Mouse (Mus musculus) C2C12 (cell line): ENCODE results near the gene Car9. TPM values are rescaled to one million over a fixed set of nuclear protein-coding genes. Genes with fewer than 3 reads are reported as not detected.

Source experiments
- H3K27me3 ChIP-seq: one replicate; pipeline ENCODE4 v1.6.1; 2011; ENCODE audit not compliant: control insufficient read depth, insufficient read depth, insufficient read length
- H3K36me3 ChIP-seq: one replicate; pipeline ENCODE4 v1.6.1; 2011; ENCODE audit not compliant: control insufficient read depth, insufficient read depth
- H3K4me3 ChIP-seq: one replicate; pipeline ENCODE4 v1.5.1; 2011; ENCODE audit warnings: mild to moderate bottlenecking, control low read depth; ENCODE audit not compliant: poor library complexity, insufficient read depth, severe bottlenecking
- H3K79me2 ChIP-seq: one replicate; pipeline ENCODE4 v1.6.1; 2011; ENCODE audit not compliant: control insufficient read depth, insufficient read depth
- H3K79me3 ChIP-seq: one replicate; pipeline ENCODE4 v1.6.1; 2011; ENCODE audit warnings: low read depth, control low read depth
- H3ac ChIP-seq: one replicate; pipeline ENCODE3; 2011; ENCODE audit warnings: low read depth; ENCODE audit not compliant: control insufficient read depth, insufficient read length
- CEBPB ChIP-seq: IDR thresholded peaks from one replicate; pipeline ENCODE4 v1.6.1; 2011; ENCODE audit warnings: low read depth, mild to moderate bottlenecking, control low read depth, moderate library complexity
- CTCF ChIP-seq: IDR thresholded peaks from one replicate; pipeline ENCODE4 v1.5.1; 2011; ENCODE audit not compliant: control insufficient read depth, insufficient read depth, insufficient read length
- FOSL1 ChIP-seq: IDR thresholded peaks from one replicate; pipeline ENCODE4 v1.8.0; 2011; ENCODE audit warnings: mild to moderate bottlenecking, low read length; ENCODE audit not compliant: poor library complexity, insufficient read depth, severe bottlenecking
- MAX ChIP-seq: IDR thresholded peaks from one replicate; pipeline ENCODE4 v1.6.1; 2011; ENCODE audit warnings: mild to moderate bottlenecking, control low read depth
- MYOD1 ChIP-seq: IDR thresholded peaks from one replicate; pipeline ENCODE4 v1.6.1; 2011; ENCODE audit warnings: low read depth; ENCODE audit not compliant: control insufficient read depth, insufficient read length
- MYOG ChIP-seq: IDR thresholded peaks from one replicate; pipeline ENCODE4 v1.6.1; 2011; ENCODE audit not compliant: control insufficient read depth, insufficient read length; ENCODE audit errors: extremely low read depth
- USF1 ChIP-seq: IDR thresholded peaks from one replicate; pipeline ENCODE4 v1.6.1; 2011; ENCODE audit warnings: low read depth, mild to moderate bottlenecking, control low read depth, moderate library complexity
- polyA plus RNA-seq: library from polyadenylated mRNA; unstranded; fragments of >200 nt; fragmentation: generic; extraction: Trizol; gene quantifications from one replicate; pipeline ENCODE4 v1.2.1, GENCODE M21; 2012; ENCODE audit warnings: missing spikeins

The Car9 gene
- polyA plus RNA-seq, 1 experiment, result 0.67 TPM

DNA sequence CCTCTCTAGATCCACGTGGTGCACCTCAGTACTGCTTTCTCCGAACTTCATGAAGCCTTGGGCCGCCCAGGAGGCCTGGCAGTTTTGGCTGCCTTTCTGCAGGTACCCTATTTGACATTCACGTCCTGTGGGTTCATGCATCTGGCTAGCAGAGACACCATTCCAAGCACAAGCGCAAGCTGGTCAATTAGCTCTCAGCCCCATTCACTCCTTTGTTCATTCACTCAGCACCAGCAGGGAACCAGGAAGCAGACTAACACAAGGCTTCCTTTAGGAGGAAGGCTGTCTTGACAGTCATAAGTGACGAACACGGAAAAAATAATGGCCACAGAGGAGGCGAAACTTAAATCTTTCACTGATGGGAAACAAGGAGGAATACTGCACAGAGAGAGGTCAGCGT, 2.3 kb downstream of the Car9 start:
- Histone ChIP-seq H3K79me2 (no peaks in the 10 kb centered on the region), H3K79me3 (no peaks in the 10 kb centered on the region), H3K4me3 (no peak overlapping the region), H3K36me3 (peaks cover 2% of the 10 kb centered on the region), H3ac (no peak overlapping the region), H3K27me3 (no peaks in the 10 kb centered on the region)
- TF ChIP-seq CEBPB (no peak), MYOD1 (no peak), CTCF (no peak), MYOG (no peak)

DNA sequence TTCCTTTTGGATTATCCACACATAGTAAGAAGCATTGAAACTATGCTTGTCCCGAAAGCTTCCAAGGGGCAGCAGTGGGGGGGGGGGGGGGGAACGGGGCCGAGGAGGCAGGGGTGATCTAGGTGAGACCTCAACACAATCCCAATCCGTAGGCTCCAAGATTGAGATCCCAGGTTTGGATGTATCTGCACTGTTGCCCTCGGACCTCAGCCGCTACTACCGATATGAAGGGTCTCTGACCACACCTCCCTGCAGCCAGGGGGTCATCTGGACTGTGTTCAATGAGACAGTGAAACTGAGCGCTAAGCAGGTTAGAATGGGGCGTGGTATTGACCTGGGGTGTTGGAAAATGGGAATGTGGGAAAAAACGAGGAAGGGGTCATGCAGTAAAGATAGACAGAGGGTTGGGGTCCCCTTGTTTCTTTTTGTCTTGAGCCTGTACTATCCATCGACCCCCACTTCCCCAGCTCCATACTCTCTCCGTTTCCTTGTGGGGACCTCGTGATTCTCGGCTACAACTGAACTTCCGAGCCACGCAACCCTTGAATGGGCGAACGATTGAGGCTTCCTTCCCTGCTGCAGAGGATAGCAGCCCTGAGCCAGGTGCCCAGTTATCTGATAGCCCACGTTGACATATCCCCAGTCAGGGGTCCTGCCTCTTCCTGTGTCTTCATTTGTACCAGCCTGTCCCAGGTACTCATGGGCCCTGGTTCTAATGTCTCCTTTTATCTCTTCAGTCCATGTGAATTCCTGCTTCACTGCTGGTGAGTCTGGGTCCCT, 5.1 kb downstream of the Car9 start:
- H3K79me2 ChIP-seq, result no peaks in the 10 kb centered on the region
- H3K27me3 ChIP-seq, result no peaks in the 10 kb centered on the region
- H3K79me3 ChIP-seq, result no peaks in the 10 kb centered on the region
- H3K4me3 ChIP-seq, result no peak overlapping the region
- TF ChIP-seq CTCF, result no peak
- TF ChIP-seq MYOD1, result no peak
- TF ChIP-seq MAX, result no peak
- peaks cover 28% of the 10 kb centered on the region for H3K36me3 ChIP-seq
- H3ac ChIP-seq, result no peak overlapping the region

DNA sequence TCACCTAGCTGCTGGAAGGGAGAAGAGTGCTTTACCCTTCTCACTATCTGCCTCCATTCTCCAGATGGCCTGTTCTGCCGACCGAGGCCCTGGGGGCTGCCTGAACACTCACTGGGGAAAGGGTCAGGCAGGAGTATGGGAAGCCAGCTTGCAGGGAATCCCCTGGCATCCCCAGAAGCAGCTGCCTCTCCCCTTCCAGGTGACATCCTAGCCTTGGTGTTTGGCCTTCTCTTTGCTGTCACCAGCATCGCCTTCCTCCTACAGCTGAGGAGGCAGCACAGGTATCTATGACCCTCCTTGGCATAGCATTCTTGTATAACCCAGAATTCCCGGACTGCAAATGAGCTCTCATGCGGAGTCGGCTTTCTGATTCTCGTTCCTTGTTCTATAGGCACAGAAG, 5.9 kb downstream of the Car9 start:
- H3K36me3 ChIP-seq, result peaks cover 36% of the 10 kb centered on the region
- no peaks in the 10 kb centered on the region for H3K27me3 ChIP-seq
- H3K4me3 ChIP-seq, result no peak overlapping the region
- H3K79me2 ChIP-seq, result no peaks in the 10 kb centered on the region
- H3K79me3 ChIP-seq, result no peaks in the 10 kb centered on the region
- no peak overlapping the region for H3ac ChIP-seq
- TF ChIP-seq MYOD1, result no peak
- TF ChIP-seq CTCF, result no peak
- no peak for TF ChIP-seq FOSL1
- no peak for TF ChIP-seq CEBPB
- TF ChIP-seq USF1, result no peak
- no peak for TF ChIP-seq MAX
- TF ChIP-seq MYOG, result no peak

DNA sequence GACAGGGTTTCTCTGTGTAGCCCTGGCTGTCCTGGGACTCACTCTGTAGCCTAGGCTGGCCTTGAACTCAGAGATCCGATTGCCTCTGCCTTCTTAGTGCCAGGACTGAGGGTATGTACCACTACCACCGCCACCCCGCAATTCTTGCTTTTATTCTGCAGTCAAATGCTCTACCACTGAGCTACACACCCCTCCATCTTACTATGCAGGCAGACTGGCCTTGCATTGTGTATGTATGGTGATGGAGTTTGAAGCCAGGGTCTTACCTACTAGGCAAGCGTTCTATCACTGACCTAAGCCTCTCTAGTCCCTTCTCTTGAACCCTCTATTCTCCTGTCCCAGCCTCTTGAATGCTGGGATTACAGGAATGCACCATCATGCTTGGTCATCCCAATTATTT, 6.5 kb downstream of the Car9 start:
- H3K36me3 ChIP-seq, result peaks cover 42% of the 10 kb centered on the region
- no peaks in the 10 kb centered on the region for H3K27me3 ChIP-seq
- TF ChIP-seq MYOD1 (no peak), MYOG (no peak), CEBPB (no peak), USF1 (no peak), CTCF (no peak), FOSL1 (no peak), MAX (no peak)
- no peak overlapping the region for H3ac ChIP-seq
- no peaks in the 10 kb centered on the region for H3K79me3 ChIP-seq
- H3K79me2 ChIP-seq, result no peaks in the 10 kb centered on the region
- H3K4me3 ChIP-seq, result no peak overlapping the region

DNA sequence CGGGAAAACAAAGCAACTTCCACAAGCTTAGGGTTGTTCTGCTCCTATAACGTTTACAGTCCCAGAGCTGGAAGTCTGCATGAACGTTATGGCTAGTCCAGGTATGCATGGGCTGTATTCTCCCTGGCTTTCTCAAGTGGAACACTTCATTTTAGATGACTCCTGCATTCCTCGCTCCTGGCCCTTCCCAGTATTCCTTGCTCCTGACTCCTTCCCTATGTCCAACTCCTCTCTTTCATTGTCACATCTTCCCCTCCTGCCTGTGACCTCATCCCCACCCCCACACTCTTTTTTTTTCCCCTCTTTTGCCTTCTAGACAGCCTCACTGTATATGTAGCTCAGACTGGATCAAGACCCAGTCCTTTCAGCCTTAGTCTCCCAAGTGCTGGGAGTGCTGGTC, 7.0 kb downstream of the Car9 start:
- Histone ChIP-seq H3ac (no peak overlapping the region), H3K79me3 (no peaks in the 10 kb centered on the region), H3K4me3 (no peak overlapping the region), H3K27me3 (no peaks in the 10 kb centered on the region), H3K79me2 (peaks cover 2% of the 10 kb centered on the region), H3K36me3 (peaks cover 44% of the 10 kb centered on the region)
- TF ChIP-seq MAX (no peak), CEBPB (no peak), CTCF (no peak), USF1 (no peak), FOSL1 (no peak), MYOD1 (no peak), MYOG (no peak)
